Mouse (Mus musculus) embryonic facial prominence, embryonic 10.5 days (tissue): Measurements from ENCODE around the gene Zfc3h1. TPM values are rescaled to one million over a fixed set of nuclear protein-coding genes. Genes with fewer than 3 reads are reported as not detected.

Source experiments
- DNase-seq: peaks from one replicate; pipeline ENCODE4 v3.0.0-alpha.2; 2017; ENCODE audit warnings: low spot score
- H3K27ac ChIP-seq: fragments of 300-500 bp; sonication (generic); replicated peaks from 2 replicates; pipeline ENCODE4 v1.5.1; 2016; ENCODE audit warnings: mild to moderate bottlenecking
- H3K27me3 ChIP-seq: fragments of 300-500 bp; sonication (generic); replicated peaks from 2 replicates; pipeline ENCODE4 v1.6.1; 2016; ENCODE audit warnings: low read depth, mild to moderate bottlenecking; ENCODE audit not compliant: poor library complexity, severe bottlenecking
- H3K36me3 ChIP-seq: fragments of 300-500 bp; sonication (generic); replicated peaks from 2 replicates; pipeline ENCODE4 v1.6.1; 2016; ENCODE audit warnings: mild to moderate bottlenecking, moderate library complexity
- H3K4me1 ChIP-seq: fragments of 300-500 bp; sonication (generic); 2 replicates; pipeline ENCODE4 v1.6.1; 2016
- H3K4me3 ChIP-seq: fragments of 300-500 bp; sonication (generic); 2 replicates; pipeline ENCODE4 v1.5.1; 2016; ENCODE audit warnings: mild to moderate bottlenecking, moderate library complexity
- H3K9me3 ChIP-seq: fragments of 300-500 bp; sonication (generic); 2 replicates; pipeline ENCODE4 v1.6.1; 2016; ENCODE audit warnings: mild to moderate bottlenecking
- WGBS: fragments of 180-500 bp; shearing (Covaris S2); methylation state at CpG from one replicate; pipeline ENCODE4 v1.1.7; 2016; 5-methylcytosine and 5-hydroxymethylcytosine counted together
- polyA plus RNA-seq: library from polyadenylated mRNA; unstranded; fragments of >200 nt; fragmentation: Nextera tagmentation; extraction: Ambion mirVana; gene quantifications from 2 replicates; pipeline ENCODE4 v1.2.1, GENCODE M21; 2016

Gene Zfc3h1
- 17.0 and 19.0 TPM in 2 replicates for polyA plus RNA-seq

GRCm38 (mm10) chr10:115384221-115385017 lies at the start of gene Zfc3h1, which contains the start of gene Thap2:
Gene Zfc3h1 (plus strand): TSS chr10:115384959.
Gene Thap2 (minus strand): TSS chr10:115384443.
- no peaks in the 10 kb centered on the region for H3K9me3 ChIP-seq
- peak within 1 kb of the TSS; percentile 92 for H3K27ac ChIP-seq
- peak; percentile 99 for DNase-seq
- WGBS = under 1% methylated on average over 65 of the region's 65 CpGs
- peak within 1 kb of the TSS; percentile 93 for H3K4me3 ChIP-seq
- H3K36me3 ChIP-seq = peaks cover 32% of the 10 kb centered on the region
- peaks cover 36% of the 10 kb centered on the region for H3K4me1 ChIP-seq
- no peaks in the 10 kb centered on the region for H3K27me3 ChIP-seq

- no peaks in the 10 kb centered on the region for H3K4me1 ChIP-seq
- no peaks in the 10 kb centered on the region for H3K27me3 ChIP-seq
- H3K4me3 ChIP-seq = no peak overlapping the region
- no peak for DNase-seq
- no peaks in the 10 kb centered on the region for H3K9me3 ChIP-seq
- 86% methylated on average over 4 of the region's 4 CpGs for WGBS
- peaks cover 5% of the 10 kb centered on the region for H3K36me3 ChIP-seq
- H3K27ac ChIP-seq = no peak overlapping the region
Measured at GRCm38 (mm10) chr10:115336901-115337300, 47.9 kb upstream of the Zfc3h1 start.

- no peaks in the 10 kb centered on the region for H3K27me3 ChIP-seq
- H3K4me1 ChIP-seq = no peaks in the 10 kb centered on the region
- no peak overlapping the region for H3K4me3 ChIP-seq
- no peaks in the 10 kb centered on the region for H3K9me3 ChIP-seq
- H3K36me3 ChIP-seq = peaks cover 28% of the 10 kb centered on the region
- 93% methylated on average over 7 of the region's 7 CpGs for WGBS
- DNase-seq = no peak
- H3K27ac ChIP-seq = no peak overlapping the region
Measured at GRCm38 (mm10) chr10:115339820-115340328, 44.9 kb upstream of the Zfc3h1 start.

- Histone ChIP-seq H3K9me3 (no peaks in the 10 kb centered on the region), H3K27me3 (no peaks in the 10 kb centered on the region), H3K4me3 (no peak overlapping the region), H3K36me3 (peaks cover 49% of the 10 kb centered on the region), H3K4me1 (no peaks in the 10 kb centered on the region), H3K27ac (no peak overlapping the region)
- 87% methylated on average over 4 of the region's 4 CpGs for WGBS
- no peak for DNase-seq
Measured at GRCm38 (mm10) chr10:115342771-115343425, 41.9 kb upstream of the Zfc3h1 start.

- Histone ChIP-seq H3K27ac (no peak overlapping the region), H3K4me1 (no peaks in the 10 kb centered on the region), H3K4me3 (no peak overlapping the region), H3K27me3 (no peaks in the 10 kb centered on the region), H3K36me3 (peaks cover 45% of the 10 kb centered on the region), H3K9me3 (no peaks in the 10 kb centered on the region)
- no peak for DNase-seq
Measured at GRCm38 (mm10) chr10:115346444-115346843, 38.3 kb upstream of the Zfc3h1 start.

GRCm38 (mm10) chr10:115348131-115348530 lies 36.6 kb upstream of the Zfc3h1 start:
- DNase-seq = no peak
- Histone ChIP-seq H3K4me1 (no peaks in the 10 kb centered on the region), H3K27ac (no peak overlapping the region), H3K4me3 (no peak overlapping the region), H3K9me3 (no peaks in the 10 kb centered on the region), H3K27me3 (no peaks in the 10 kb centered on the region), H3K36me3 (peaks cover 32% of the 10 kb centered on the region)
- WGBS = 84% methylated on average over 6 of the region's 6 CpGs

GRCm38 (mm10) chr10:115349029-115349428 lies 35.7 kb upstream of the Zfc3h1 start:
- WGBS = 80% methylated on average over 10 of the region's 10 CpGs
- Histone ChIP-seq H3K9me3 (no peaks in the 10 kb centered on the region), H3K4me3 (no peak overlapping the region), H3K4me1 (no peaks in the 10 kb centered on the region), H3K27ac (no peak overlapping the region), H3K36me3 (peaks cover 25% of the 10 kb centered on the region), H3K27me3 (no peaks in the 10 kb centered on the region)
- DNase-seq = no peak

- Histone ChIP-seq H3K9me3 (no peaks in the 10 kb centered on the region), H3K4me1 (no peaks in the 10 kb centered on the region), H3K27me3 (no peaks in the 10 kb centered on the region), H3K4me3 (no peak overlapping the region), H3K36me3 (peaks cover 24% of the 10 kb centered on the region), H3K27ac (no peak overlapping the region)
- 90% methylated on average over 7 of the region's 7 CpGs for WGBS
- no peak for DNase-seq
Measured at GRCm38 (mm10) chr10:115349509-115349908, 35.2 kb upstream of the Zfc3h1 start.

GRCm38 (mm10) chr10:115350810-115351397 lies 33.9 kb upstream of the Zfc3h1 start:
- no peak overlapping the region for H3K4me3 ChIP-seq
- no peaks in the 10 kb centered on the region for H3K9me3 ChIP-seq
- peaks cover 16% of the 10 kb centered on the region for H3K36me3 ChIP-seq
- H3K27me3 ChIP-seq = no peaks in the 10 kb centered on the region
- 71% methylated on average over 2 of the region's 2 CpGs for WGBS
- no peak for DNase-seq
- H3K27ac ChIP-seq = no peak overlapping the region
- no peaks in the 10 kb centered on the region for H3K4me1 ChIP-seq

- Histone ChIP-seq H3K4me1 (no peaks in the 10 kb centered on the region), H3K36me3 (peaks cover 16% of the 10 kb centered on the region), H3K27me3 (no peaks in the 10 kb centered on the region), H3K27ac (no peak overlapping the region), H3K4me3 (no peak overlapping the region), H3K9me3 (no peaks in the 10 kb centered on the region)
- 72% methylated on average over 6 of the region's 6 CpGs for WGBS
- DNase-seq = no peak
Measured at GRCm38 (mm10) chr10:115354553-115354952, 30.2 kb upstream of the Zfc3h1 start.

- no peaks in the 10 kb centered on the region for H3K27me3 ChIP-seq
- peaks cover 16% of the 10 kb centered on the region for H3K36me3 ChIP-seq
- WGBS = 89% methylated on average over 6 of the region's 6 CpGs
- H3K9me3 ChIP-seq = no peaks in the 10 kb centered on the region
- H3K4me3 ChIP-seq = no peak overlapping the region
- H3K27ac ChIP-seq = no peak overlapping the region
- no peak for DNase-seq
- H3K4me1 ChIP-seq = no peaks in the 10 kb centered on the region
Measured at GRCm38 (mm10) chr10:115355016-115355415, 29.7 kb upstream of the Zfc3h1 start.

- Histone ChIP-seq H3K9me3 (no peaks in the 10 kb centered on the region), H3K27ac (no peak overlapping the region), H3K27me3 (no peaks in the 10 kb centered on the region), H3K4me3 (no peak overlapping the region), H3K4me1 (peaks cover 6% of the 10 kb centered on the region), H3K36me3 (peaks cover 16% of the 10 kb centered on the region)
- DNase-seq = no peak
- WGBS = 84% methylated on average over 6 of the region's 7 CpGs
Measured at GRCm38 (mm10) chr10:115356106-115356505, 28.7 kb upstream of the Zfc3h1 start.
